Mouse (Mus musculus): ENCODE measurements around the gene Lancl2. TPM values are rescaled to one million over a fixed set of nuclear protein-coding genes. Genes with fewer than 3 reads are reported as not detected.

Lancl2 gene
- total RNA-seq (2023), result 7.8 to 10.2 TPM (median 8.4 TPM) in 4 replicates

DNA sequence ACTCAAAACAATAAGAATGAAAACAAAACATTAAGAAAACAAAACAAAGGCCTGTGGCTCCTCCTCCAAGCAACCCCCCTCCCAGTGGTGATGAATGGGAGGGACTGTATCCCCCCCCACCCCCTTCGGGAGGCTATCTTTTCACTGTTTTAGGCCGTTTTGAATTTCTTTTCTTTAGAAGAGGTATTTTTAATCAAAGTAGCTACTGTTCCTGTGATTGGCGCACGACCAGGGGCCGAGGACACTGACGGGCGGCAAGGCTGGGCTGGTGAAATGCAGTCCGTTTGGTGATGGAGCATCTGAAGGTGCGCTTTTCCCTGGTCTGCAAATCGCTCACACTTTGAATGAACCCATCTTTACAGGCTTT, at the start of gene Lancl2:
Gene Lancl2, plus strand, starts transcription at position 165 of the 367 bp plus-strand sequence.

DNA sequence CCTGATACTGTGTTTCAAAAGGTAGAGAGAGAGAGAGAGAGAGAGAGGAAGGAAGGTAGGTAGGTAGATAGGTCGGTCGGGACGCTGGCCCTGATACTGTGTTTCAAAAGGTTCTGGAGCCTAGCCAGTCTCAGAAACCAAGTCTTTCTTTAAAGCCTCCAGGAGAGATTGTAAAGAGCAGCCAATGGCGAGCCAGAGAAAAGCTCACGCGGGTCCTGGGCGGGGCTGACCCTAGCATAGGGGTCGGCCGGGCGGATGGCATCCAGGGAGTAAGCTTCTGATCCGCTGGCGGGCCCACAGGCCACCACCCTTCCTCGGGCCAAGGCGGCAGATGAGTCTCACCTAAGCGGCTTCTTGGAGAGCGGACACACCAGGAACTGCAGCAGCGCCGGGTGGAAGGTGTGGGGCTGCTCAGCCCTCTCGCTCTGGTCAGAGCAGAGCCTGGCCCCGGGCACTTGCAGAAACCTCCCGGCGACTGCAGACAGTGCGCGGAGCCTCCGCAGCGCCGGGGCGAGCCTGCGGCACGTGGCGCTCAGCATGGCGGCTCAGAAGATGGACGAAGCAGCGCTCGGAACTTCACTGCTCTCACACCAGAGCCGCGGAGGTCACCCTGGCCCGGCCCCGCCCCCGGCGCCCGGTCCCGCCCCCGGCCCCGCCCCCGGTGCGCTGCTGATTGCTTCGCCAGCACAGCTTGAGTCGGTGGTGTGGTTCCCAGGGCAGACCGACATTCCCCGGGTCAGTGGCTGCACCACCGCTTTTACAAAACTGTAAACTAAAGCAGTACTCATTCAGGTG, 10.7 kb upstream of the Lancl2 start, which contains the start of gene Pyurf:
Gene Pyurf, minus strand, starts transcription at position 612 of the 795 bp plus-strand sequence.

Other genes with a start within 250 kb of the Lancl2 start
- 28.5 to 40.6 TPM (median 31.8 TPM) in 4 replicates for gene Ppm1k, start 167.1 kb upstream of the Lancl2 start, total RNA-seq (2023)
- 20.4 to 36.7 TPM (median 24.4 TPM) in 4 replicates for gene Herc6, start 121.5 kb upstream of the Lancl2 start, total RNA-seq (2023)
- 4.2 to 5.2 TPM (median 5.1 TPM) in 4 replicates for gene Pyurf, start 10.5 kb upstream of the Lancl2 start, total RNA-seq (2023)
- gene Vopp1, start 122.6 kb downstream of the Lancl2 start, total RNA-seq (2023), result 9.8 to 15.6 TPM (median 14.3 TPM) in 4 replicates
- not detected in 4 replicates for gene Vmn1r21, start 147.8 kb downstream of the Lancl2 start, total RNA-seq (2023)
- not detected in 4 replicates for gene Vmn1r22, start 205.5 kb downstream of the Lancl2 start, total RNA-seq (2023)
- gene Vmn1r23, start 224.3 kb downstream of the Lancl2 start, total RNA-seq (2023), result not detected in 4 replicates